Mouse (Mus musculus) kidney, adult 2 months (tissue): ENCODE data around the gene Gsta1. TPM values are rescaled to one million over a fixed set of nuclear protein-coding genes. Genes with fewer than 3 reads are reported as not detected.
"Not testable (repeated sequence)": the region's sequence is repeated elsewhere in the genome, so short reads cannot be mapped to it uniquely, and the experiment has no call there.

Source experiments
- DNase-seq: peaks from one replicate; pipeline ENCODE4 v3.0.0; 2021
- H3K27ac ChIP-seq: fragments of 200-500 bp; 2 replicates; pipeline ENCODE4 v1.5.1; 2012; ENCODE audit warnings: low read depth, low read length, control low read depth, inconsistent platforms; ENCODE audit not compliant: insufficient read depth
- H3K27me3 ChIP-seq: fragments of 200-500 bp; replicated peaks from 2 replicates; pipeline ENCODE4 v1.6.1; 2012; ENCODE audit warnings: mild to moderate bottlenecking, moderate library complexity, low read length, inconsistent platforms; ENCODE audit not compliant: control insufficient read depth, insufficient read depth
- H3K36me3 ChIP-seq: fragments of 200-500 bp; 2 replicates; pipeline ENCODE4 v1.6.1; 2012; ENCODE audit warnings: mild to moderate bottlenecking, moderate library complexity, low read length, inconsistent platforms; ENCODE audit not compliant: control insufficient read depth, insufficient read depth
- H3K4me1 ChIP-seq: fragments of 200-500 bp; 2 replicates; pipeline ENCODE4 v1.6.1; 2011; ENCODE audit warnings: low read length; ENCODE audit not compliant: control insufficient read depth, insufficient read depth
- H3K4me3 ChIP-seq: fragments of 200-500 bp; 2 replicates; pipeline ENCODE4 v1.5.1; 2011; ENCODE audit warnings: mild to moderate bottlenecking, low read depth, low read length, control low read depth; ENCODE audit not compliant: insufficient read depth
- CTCF ChIP-seq: fragments of 200-500 bp; conservative IDR thresholded peaks from 2 replicates; pipeline ENCODE4 v1.5.1; 2011; ENCODE audit warnings: low read depth, mild to moderate bottlenecking, control low read depth, low read length, moderate library complexity, mixed read lengths; ENCODE audit not compliant: insufficient read depth, insufficient read length
- WGBS: fragments of 180-500 bp; shearing (Covaris S2); methylation state at CpG from one replicate; pipeline ENCODE4 v1.1.7; 2018; 5-methylcytosine and 5-hydroxymethylcytosine counted together
- polyA plus RNA-seq: library from polyadenylated mRNA; depleted of rRNA; stranded (reverse); fragments of >200 nt; gene quantifications from 2 replicates; pipeline ENCODE4 v1.2.3, GENCODE M21; 2012; rRNA removed

Gsta1 gene
- polyA plus RNA-seq, 1 experiment: 1.9 TPM

- DNase-seq: peak; percentile 86
- peak overlapping the region; percentile 69 for H3K27ac ChIP-seq
- not testable (repeated sequence) for H3K27me3 ChIP-seq, H3K4me1 ChIP-seq, H3K4me3 ChIP-seq, H3K36me3 ChIP-seq
- 31% methylated on average over 4 of the region's 4 CpGs for WGBS
Observed at GRCm38 (mm10) chr9:78255683-78256470, 25.4 kb downstream of the Gsta1 start.

- peak within 1 kb of the TSS; percentile 69 for H3K27ac ChIP-seq
- not testable (repeated sequence) for DNase-seq, H3K4me1 ChIP-seq, H3K36me3 ChIP-seq, H3K27me3 ChIP-seq, H3K4me3 ChIP-seq
- 75% methylated on average over 2 of the region's 3 CpGs for WGBS
Observed at GRCm38 (mm10) chr9:78256914-78257313, 26.5 kb downstream of the Gsta1 start, which contains the start of gene Gm3776. Gene Gm3776 (plus strand): TSS chr9:78257129.

- not testable (repeated sequence) for H3K27ac ChIP-seq, H3K4me3 ChIP-seq, H3K27me3 ChIP-seq, H3K4me1 ChIP-seq, H3K36me3 ChIP-seq
- peak; percentile 18; the same call in 1 of the 2 replicates for TF ChIP-seq CTCF
- peak; percentile 58 for DNase-seq
- 0% methylated on average over 1 of the region's 6 CpGs for WGBS
Observed at GRCm38 (mm10) chr9:78259688-78260087, 29.2 kb downstream of the Gsta1 start.

- not testable (repeated sequence) for H3K36me3 ChIP-seq, DNase-seq, H3K4me3 ChIP-seq, H3K27ac ChIP-seq, H3K27me3 ChIP-seq, H3K4me1 ChIP-seq
- 87% methylated on average over 3 of the region's 3 CpGs for WGBS
Observed at GRCm38 (mm10) chr9:78270945-78271344, 40.5 kb downstream of the Gsta1 start.

- peak; percentile 88 for DNase-seq
Observed at GRCm38 (mm10) chr9:78282002-78282711, 51.7 kb downstream of the Gsta1 start.

GRCm38 (mm10) chr9:78289063-78289462 is 58.6 kb downstream of the Gsta1 start:
- WGBS: 42% methylated on average over 1 of the region's 1 CpGs
- DNase-seq, H3K27me3 ChIP-seq, H3K27ac ChIP-seq, H3K4me1 ChIP-seq, H3K4me3 ChIP-seq, H3K36me3 ChIP-seq: not testable (repeated sequence)

More at GRCm38 (mm10) chr9:78282002-78282711, 51.7 kb downstream of the Gsta1 start:
- H3K27ac ChIP-seq, H3K4me3 ChIP-seq, H3K36me3 ChIP-seq, H3K4me1 ChIP-seq, H3K27me3 ChIP-seq: not testable (repeated sequence)
- 45% methylated on average over 4 of the region's 4 CpGs for WGBS

GRCm38 (mm10) chr9:78289723-78290122 is 59.3 kb downstream of the Gsta1 start, which contains the start of gene Gm10639:
Gene Gm10639 (plus strand): TSS chr9:78289923.
- H3K4me3 ChIP-seq, H3K4me1 ChIP-seq, DNase-seq, H3K27me3 ChIP-seq, H3K27ac ChIP-seq, H3K36me3 ChIP-seq: not testable (repeated sequence)
- 49% methylated on average over 3 of the region's 3 CpGs for WGBS

Other genes with a start within 250 kb of the Gsta1 start
- 3.1 and 3.5 TPM in 2 replicates for gene Gcm1, start 178.7 kb upstream of the Gsta1 start, polyA plus RNA-seq
- gene Fbxo9, start 121.6 kb upstream of the Gsta1 start, polyA plus RNA-seq: 93.3 and 100.0 TPM in 2 replicates
- 8.2 and 8.9 TPM in 2 replicates for gene Ick, start 121.5 kb upstream of the Gsta1 start, polyA plus RNA-seq
- gene Gsta4, start 47.9 kb upstream of the Gsta1 start, polyA plus RNA-seq: 120 and 154 TPM in 2 replicates
- gene Gm3776, start 26.5 kb downstream of the Gsta1 start, polyA plus RNA-seq: 0.67 and 0.80 TPM in 2 replicates
- 20.6 and 30.8 TPM in 2 replicates for gene Gm10639, start 59.3 kb downstream of the Gsta1 start, polyA plus RNA-seq
- gene Omt2a, start 84.1 kb downstream of the Gsta1 start, polyA plus RNA-seq: not detected in 2 replicates
- gene Omt2b, start 96.9 kb downstream of the Gsta1 start, polyA plus RNA-seq: not detected in 2 replicates
- 583 and 726 TPM in 2 replicates for gene Gsta2, start 125.1 kb downstream of the Gsta1 start, polyA plus RNA-seq
- gene Dppa5a, start 137.5 kb downstream of the Gsta1 start, polyA plus RNA-seq: not detected in 2 replicates
- gene Ooep, start 148.1 kb downstream of the Gsta1 start, polyA plus RNA-seq: 0.03 TPM in 1 of 2 replicates, not detected in the other
- gene Ddx43, start 165.1 kb downstream of the Gsta1 start, polyA plus RNA-seq: not detected in 2 replicates
- gene Cgas, start 212.6 kb downstream of the Gsta1 start, polyA plus RNA-seq: 0.19 and 0.36 TPM in 2 replicates
- 21.0 and 23.4 TPM in 2 replicates for gene Mto1, start 217.6 kb downstream of the Gsta1 start, polyA plus RNA-seq
- gene Gm17324, start 218.1 kb downstream of the Gsta1 start, polyA plus RNA-seq: 0.08 TPM in 1 of 2 replicates, not detected in the other